Mouse (Mus musculus) frontal cortex, postnatal 10 days (tissue): ENCODE results near the gene Carhsp1.
A peak's percentile ranks its signal among the peaks of the same experiment; 100 is the strongest.

Source experiments
- DNase-seq, 2 experiments: peaks; one replicate each; pipeline ENCODE4 v3.0.0; 2022; ENCODE audit warnings: low spot score in 2 of 2, mixed read lengths in 1 of 2

Carhsp1 gene

DNA sequence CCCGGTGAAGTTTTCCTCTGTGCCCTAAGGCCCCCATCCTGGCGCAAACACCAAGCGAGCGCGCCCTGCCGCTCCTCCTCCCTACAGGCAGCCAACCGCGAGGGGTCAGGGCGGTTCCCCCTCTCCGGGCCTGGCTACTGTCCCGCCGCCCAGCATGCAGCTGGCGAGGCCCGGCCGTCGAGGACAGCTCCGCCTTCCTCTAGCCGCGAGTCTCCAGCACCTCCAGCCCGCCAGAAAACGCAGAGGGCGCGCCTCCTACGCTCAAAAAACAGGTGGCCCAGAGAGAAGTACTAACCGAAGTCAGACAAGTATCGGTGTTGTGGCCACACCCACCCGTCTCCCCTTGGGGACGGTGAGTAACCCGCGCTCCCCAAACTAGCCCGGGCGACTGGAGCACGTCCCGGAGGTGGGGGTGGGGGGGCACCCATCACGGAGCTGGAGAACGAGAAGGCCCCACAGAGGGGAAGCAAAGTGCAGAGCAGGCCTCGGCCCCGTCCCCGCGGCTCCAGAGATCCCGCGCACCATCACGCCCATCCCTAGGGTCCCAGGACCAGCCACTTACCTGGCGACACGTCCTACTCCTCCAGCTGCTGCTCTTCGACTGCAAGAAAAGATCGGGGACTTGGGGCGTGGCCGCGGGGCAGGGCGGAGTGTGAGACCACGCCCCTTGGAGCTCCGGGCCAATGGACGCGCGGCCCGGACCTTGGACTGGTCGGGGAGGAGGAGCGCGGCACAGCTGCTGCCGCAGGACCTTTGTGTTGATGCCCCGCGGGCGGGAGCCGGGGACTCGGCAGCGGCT lies at the start of gene Carhsp1:
Gene Carhsp1, minus strand, starts transcription at position 605 of the 799 bp plus-strand sequence.
- DNase-seq = peak; percentile 76 to 87

DNA sequence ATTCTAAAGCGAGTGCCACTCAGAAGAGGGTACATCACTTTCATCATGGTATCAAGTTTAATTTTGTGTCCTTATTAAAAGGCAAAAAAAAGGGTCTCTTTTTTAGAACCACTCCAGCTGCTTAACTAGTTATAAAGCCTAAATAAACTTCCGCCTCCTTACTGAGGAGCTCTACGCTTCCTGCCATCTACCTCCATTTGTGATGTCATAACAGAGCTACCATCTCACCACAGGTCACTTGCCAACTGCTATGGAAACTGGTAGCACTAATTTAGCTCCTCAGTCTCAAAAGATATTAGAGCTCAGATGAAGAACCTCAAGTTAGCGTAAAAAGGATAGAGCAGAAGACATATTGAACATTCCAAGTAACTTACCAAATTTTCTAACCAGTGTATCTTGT lies 48.5 kb upstream of the Carhsp1 start:
- no peak for DNase-seq

DNA sequence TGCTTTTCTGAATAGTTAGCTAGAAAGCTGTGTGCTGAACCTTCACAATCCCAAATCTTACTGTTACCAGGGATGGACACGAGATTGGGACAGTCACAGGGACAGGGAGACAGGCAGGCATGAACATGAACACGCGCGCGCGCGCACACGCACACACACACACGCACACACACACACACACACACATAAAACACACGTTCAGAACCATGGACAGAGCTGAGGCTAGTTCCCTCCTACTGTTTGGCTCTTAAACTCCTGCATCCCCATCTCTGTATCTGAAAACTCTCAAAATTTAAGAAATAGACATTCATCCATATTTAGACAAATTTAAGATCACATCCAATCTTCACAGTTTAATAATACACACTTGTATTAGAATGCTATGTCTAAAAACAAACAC lies 45.8 kb upstream of the Carhsp1 start:
- no peak for DNase-seq

DNA sequence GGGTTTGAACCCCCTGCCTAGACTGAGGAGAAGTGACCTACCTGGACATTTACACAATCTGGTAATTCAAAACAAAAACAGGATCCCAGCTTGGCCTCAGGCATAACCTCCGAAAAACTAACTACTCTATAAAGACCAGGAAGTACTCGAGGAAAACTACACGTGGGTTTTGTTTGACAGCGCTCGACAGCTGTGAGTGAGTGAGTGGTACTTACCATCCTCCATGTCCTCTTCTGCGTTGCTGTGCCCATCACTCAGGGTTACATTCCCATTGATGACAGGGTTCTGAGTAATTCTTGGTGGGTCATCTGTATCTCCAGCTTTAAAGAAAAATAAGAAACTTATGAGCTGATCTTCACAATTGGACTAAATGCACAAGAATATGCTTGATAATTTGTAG lies 44.3 kb upstream of the Carhsp1 start:
- no peak for DNase-seq

DNA sequence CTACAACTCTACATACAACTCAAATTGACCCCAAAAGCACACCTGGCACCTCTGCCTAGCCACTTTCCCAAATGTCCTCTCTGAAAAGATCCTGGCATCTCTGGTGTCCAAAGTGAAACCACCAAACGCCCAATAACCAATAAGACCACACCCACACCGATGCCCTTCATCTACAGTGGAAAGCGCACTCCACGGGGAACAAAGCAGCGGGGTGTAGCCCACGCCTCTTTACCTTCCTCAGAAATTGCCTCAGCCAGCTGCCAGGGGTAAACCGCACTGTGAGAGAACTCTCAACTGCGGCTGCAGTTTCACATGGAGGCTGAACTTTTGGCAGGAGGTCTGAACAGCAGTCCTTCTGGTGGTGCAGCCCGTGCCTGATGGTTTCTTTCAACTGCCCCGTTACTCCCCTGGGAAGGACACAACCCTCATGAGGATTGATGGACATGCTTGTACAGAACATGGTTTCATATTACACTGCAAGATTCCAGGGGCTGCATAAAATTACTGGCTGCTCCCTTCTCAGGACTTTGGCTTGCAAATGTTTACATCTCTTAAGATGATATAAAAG lies 43.6 kb upstream of the Carhsp1 start:
- no peak for DNase-seq

DNA sequence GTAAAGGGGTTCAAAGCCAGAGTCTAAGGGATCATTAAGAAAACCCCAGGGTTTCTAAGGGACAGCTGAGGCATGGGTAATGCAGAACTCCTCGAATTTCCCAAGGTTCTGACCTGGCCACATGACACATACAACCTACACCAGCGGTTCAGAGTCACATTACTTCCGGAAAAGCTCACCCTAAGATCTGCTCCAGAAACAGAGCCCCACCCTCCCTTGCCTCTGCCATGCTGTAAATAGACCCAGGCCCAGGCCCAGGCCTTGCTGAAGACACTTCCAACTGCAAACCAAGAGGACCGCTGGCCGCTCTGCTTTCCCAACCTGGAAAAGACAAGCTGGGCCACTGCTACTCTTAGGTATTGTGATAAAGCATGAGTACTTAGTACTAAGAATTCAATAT lies 42.9 kb upstream of the Carhsp1 start:
- no peak for DNase-seq

DNA sequence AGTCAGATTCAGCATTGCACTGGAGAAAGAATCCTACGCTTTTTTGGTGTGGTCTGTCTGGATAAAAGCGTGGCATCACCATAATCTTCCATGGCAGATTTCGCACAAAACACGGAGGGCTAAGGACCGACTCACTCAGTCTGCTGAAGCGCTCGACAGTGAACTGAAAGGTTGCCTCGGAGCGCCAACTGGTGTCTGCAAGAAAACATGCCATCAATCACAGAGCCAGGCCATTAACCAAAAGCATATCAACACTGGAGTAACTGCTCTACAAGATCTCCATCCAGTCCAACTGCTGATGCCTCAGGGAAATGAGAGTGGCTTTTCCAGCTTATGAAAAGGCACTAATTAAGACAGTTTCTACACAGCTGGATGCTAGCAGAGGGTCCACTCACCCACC lies 40.0 kb upstream of the Carhsp1 start:
- no peak for DNase-seq

DNA sequence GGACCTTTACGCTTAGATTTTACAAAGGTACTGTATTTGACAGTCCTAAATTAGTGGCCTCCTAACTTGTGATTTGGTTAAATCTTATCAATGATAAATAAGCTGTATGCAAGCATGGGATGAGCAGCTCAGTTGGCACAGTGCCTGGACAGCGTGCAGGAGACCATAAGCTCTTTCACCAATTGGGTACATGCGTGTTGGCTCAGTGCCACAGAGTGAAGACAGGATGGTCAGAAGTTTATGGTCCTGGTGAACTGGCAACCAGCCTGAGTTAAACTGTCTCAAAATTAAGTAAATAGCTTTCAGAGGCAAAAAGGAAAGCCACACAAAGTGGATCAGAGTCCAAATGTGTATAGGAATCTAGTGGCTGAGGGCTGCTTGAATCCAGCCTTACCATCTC lies 28.6 kb upstream of the Carhsp1 start:
- no peak for DNase-seq

DNA sequence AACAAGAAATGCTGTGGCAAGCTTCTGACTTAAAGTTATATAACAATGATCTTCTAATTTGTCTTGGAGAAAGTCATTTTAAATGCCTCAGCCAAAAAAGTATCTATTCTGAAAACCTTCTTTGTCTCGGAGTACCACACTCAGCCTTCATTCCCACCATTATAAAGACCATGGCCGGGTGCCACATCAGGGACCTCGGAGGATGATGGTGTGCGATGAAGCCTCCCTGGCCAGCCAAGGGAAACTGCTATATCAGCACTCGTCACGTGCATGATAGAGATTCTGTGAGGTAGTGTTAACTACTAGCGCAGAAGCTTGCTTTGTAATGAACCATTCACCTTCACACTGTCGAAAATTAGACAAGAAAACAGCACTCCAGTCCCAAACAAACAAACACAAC lies 27.6 kb upstream of the Carhsp1 start:
- no peak for DNase-seq

DNA sequence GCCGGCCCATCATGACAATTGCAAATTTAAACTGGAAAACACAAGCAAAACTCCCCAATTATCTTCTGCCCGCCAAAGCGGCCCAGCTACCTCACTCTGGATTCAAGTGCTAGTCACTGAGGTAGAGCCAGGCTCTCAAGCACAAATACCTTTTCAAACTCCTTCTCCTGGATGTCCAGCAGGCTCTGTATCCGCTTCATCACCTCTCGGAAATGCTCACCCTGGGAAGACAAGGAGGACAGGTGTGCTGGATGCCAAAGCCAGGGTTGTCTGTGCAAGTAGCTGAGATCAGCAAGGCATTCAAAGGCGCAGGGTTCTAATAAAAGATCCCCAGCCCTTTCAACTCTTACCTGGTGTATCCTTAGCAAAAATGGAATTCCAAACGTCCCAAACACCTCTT lies 19.3 kb upstream of the Carhsp1 start:
- DNase-seq = no peak

DNA sequence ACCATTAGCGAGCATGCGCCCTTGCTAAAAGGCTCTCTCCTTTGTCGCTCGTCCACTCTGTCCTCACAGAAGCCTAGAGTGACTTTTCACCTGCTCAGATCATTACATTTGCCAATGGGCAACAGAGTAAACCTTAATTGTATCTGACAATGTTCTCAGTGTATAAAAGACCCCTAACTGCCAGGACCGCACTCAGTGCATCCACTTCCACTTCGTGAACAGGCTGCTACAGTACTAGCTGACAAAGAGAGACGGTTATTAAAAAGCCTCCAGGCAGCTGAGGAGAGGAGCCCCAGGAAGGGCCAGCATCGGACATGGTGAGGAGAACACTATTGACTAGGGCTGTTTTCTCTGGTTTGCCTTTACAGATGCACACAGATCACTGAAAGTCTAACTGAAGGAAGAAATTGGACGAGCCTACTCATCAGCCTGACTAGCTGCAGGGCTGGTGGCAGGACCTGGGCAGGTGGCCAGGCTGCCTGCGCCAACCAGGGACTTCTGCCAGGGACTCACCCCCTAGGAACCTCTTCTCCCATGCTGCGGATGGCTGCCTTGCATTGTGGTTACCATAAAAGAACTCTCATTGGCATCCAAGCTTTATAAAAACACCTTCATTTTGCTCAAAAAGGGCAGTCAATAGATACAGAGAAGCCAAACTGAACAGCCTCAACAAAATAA lies 18.2 kb upstream of the Carhsp1 start:
- DNase-seq = peak in 1 of 2 experiments; percentile 48

DNA sequence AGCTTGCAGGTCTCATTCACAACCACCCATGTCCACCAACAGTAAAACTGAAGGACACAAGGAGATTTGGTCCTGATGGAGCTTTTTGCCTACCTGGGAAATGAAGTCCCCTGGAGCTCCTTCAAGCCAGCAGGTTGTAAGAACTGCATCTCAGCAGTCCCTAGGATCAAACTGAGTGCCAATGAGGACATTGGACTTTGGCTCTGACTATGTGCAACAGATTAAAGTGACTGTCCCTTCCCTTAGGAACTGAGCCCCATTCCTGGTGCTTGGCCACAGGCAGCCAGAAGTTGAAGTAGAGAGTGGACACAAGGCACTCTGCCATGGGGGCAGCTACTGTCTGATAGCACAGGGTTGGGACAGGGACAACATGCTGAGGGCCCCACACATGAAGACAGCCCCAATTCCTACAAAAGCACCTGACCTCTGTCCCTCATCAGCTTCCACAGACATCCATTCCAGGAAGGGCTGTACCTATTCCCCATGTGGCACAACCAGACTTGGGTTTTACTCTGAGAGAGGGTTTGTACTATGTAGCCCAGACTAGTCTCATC lies 15.7 kb upstream of the Carhsp1 start:
- DNase-seq = no peak

DNA sequence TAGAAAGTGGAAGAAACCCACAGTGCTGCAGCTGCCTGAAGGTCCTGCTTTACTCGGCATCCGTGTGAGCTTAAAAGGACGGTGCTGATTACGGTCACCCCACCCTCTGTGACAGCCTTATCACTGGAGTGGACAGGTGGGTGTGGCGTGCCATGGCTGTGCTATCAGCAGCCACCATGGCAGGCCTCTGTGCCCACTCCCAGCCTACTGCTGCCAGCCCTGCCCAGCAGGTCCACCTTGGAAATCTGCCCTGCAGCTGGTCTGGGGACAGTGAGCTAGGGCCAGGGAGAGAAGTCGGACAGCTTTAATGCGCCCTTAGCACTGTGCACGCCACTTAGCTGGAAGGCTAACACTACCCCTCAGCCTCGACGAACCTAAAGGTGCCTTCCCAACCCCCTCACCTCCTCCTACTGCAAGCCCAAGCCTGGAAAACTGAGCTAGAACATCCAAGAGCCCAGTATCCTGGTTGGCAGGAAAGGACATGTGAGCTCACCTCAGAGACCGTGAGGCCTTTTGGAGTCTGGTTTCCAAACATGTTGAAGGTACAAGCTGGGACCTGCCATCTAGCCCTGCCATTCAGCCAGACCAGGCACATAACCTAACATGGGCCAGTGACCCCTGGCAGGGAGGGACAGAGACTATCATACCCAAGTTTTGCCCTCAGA lies 15.0 kb upstream of the Carhsp1 start:
- no peak for DNase-seq

DNA sequence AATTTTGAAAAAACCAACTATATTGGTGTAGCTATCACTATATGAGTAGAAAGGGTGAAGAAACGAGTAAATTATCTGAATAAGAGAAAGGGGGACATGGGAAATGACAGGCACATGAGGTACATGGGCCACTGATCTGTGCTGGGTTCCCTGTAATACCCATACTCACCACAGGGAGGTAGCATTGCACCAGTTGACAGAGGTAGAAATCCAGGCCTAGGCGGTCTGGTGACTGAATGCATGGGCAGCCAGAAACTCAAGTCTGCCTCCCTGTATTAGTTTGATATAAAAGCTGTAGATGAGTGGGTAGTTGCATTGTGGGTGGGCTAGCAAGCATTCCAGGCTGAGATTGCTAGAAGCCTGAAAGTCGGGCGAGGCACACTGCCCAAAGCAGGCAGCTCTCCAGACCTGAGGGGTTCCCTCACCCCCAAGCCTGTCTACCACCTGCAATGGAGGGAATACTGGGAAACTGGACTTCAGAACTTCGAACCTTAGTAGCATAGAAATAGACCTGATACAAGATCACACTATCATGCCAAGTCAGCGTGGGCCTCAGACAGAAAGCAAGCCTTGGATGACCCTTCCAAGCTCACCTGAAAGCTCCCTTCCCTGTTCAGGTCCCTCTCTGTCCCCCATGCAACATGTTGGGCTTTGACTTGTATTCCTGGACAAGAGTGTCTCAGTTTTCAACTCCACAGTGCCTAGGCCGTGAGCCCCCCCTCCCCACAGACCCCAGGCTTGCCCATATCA lies 14.3 kb upstream of the Carhsp1 start:
- peak; percentile 65 to 75 for DNase-seq

DNA sequence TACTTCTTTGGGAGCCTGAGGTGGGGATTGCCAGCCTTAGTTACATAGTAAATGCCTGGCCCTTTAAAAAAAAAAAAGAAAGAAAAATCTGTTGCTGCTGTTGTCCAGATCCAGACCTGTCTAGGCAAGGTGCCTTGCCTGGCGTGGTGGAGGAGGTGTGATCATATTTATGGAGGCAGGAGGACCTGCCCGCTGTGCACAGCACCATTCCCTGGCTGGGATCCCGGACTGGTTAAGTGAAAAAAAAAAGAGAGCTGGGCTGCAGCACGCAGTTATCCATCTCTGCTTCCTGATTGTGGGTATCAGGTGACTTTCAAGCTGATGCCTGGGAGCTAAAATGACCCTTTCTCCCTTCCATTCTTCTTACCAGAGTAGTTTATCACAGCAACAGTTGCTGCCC lies 13.1 kb upstream of the Carhsp1 start:
- DNase-seq = no peak

DNA sequence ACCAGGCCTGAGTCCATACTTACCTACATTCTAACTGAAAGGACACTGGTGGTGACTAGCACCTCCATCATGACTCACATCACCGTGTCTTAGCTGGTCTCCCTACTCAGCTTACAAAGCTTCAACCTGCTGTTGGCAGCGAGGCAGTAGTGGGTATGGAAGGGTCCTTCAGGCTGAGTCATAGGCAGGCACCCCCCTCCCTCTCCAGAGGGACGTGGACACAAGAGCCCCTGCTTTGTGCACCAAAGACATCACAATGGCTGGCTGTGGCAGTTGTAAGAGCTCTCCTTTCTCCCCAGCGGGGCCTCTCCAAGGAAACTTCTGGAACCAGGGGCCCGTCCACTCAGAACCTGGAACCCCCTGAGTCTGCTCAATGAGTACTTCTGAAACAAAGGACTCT lies 8.5 kb upstream of the Carhsp1 start, which contains the start of gene Gm5767:
Gene Gm5767, plus strand, starts transcription at position 301 of the 400 bp plus-strand sequence.
- DNase-seq = no peak

DNA sequence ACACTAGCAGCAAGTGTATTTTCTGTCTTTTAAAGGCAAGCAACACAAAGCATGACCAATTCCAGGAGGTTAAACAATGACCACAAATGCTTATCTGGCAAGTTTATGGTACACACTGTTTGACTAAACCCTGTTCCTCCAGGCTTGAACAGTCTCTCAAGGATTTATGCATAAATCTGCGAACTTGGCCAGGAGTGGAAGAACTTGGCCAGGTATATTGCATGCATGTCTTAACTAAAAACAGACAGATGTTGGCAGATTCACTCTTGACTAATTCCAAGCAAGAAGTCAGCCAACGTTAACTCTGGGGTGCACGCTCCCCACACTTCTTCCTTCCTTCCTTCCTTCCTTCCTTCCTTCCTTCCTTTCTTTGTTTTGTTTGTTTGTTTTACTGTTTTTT lies 7.8 kb upstream of the Carhsp1 start:
- no peak for DNase-seq

DNA sequence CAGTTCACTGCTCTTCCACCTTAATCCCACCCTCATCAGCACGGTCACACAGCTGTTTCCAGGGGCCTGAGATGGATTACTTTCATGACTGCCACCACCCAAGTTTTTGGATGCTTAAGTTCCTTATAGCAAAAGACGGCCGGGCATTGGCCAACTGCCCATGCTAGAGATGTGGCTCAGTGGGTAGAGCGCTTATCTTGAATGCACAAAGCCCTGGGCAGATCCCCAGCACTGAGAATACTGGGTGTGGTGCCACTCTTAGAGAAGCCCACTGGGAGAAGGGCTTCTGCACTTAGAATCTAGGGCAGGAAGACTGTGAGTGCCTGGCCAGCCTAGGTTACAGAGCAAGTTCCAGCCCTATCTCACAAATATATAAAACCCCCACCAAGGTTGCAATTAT lies 6.7 kb upstream of the Carhsp1 start:
- DNase-seq = no peak

DNA sequence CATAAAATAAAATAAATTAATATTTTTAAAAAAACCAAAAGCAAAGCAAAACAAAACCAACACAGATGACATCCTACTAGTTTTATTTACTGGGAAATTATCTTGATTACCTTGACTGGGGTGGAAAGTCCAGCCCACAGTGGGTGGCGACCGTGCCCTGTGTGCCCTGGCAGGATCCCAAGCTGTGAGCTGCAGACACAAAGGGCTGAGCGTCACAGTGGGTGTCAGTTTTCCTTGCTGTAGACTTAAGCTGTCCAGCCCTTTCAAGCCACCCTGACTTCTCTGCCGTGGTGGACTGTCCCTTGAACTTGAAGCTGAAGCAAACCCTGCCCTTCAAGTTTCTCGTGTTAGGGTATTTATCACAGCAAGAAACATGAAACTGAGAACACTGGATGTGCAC lies 6.1 kb upstream of the Carhsp1 start:
- DNase-seq = no peak

DNA sequence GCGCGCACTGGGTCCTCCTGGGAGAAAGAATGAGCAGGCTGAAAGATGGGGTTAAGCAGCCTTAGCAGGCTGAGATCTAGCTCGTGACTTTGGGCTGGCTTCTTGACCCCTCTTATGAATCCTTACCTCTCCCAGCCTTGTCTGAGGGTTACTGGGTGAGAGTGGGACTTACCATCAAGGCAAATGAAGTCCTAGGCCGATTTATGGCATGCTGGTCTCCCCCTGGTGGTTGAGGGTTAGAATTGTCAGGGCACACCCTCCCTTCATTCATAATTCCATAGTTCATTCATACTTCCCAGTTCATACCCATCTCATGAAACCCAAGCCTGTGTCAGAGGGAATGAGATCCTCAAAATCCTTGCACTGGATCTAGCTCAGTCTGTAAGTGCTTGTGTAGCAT lies 4.8 kb upstream of the Carhsp1 start:
- peak in 1 of 2 experiments; percentile 39 for DNase-seq

DNA sequence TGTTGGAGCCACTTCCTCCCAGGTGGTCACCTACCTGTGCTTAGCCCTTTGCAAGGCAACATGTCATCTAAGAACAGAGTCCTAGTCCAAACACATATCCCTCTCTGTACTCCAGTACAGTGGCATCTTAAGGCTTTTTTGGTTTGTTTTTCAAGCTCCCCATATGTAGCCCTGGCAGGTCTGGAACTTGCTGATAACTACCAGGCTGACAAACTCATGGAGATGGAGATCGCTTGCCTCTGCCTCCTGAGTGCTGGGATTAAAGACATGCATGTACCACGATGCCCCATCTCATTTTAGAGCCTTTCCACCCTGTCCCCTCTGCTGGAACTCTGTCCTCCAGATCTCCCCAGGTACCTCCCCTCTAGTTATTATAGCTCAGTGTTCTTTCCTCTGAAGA lies 4.3 kb upstream of the Carhsp1 start:
- no peak for DNase-seq
